Mouse (Mus musculus) liver, postnatal 0 days (tissue): ENCODE measurements around the gene Snw1. TPM values are rescaled to one million over a fixed set of nuclear protein-coding genes. Genes with fewer than 3 reads are reported as not detected.
"Not testable (repeated sequence)": the region's sequence is repeated elsewhere in the genome, so short reads cannot be mapped to it uniquely, and the experiment has no call there.

Source experiments
- ATAC-seq: fragments of 200-750 bp; cut with Nextera tagmentation; 2 replicates; pipeline ENCODE4 v1.8.0; 2017; ENCODE audit warnings: mild to moderate bottlenecking, moderate library complexity
- DNase-seq: peaks from one replicate; pipeline ENCODE4 v3.0.0-alpha.2; 2016
- H3K27ac ChIP-seq: fragments of 300-500 bp; sonication (generic); 2 replicates; pipeline ENCODE4 v1.5.1; 2014; ENCODE audit warnings: antibody characterized with exemption, moderate library complexity, mild to moderate bottlenecking, low read depth
- H3K27me3 ChIP-seq: fragments of 300-500 bp; sonication (generic); 2 replicates; pipeline ENCODE4 v1.6.1; 2014; ENCODE audit warnings: low read length, control low read depth, mixed read lengths; ENCODE audit not compliant: insufficient read depth
- H3K36me3 ChIP-seq: fragments of 300-500 bp; sonication (generic); replicated peaks from 2 replicates; pipeline ENCODE4 v1.6.1; 2014; ENCODE audit warnings: mild to moderate bottlenecking, control low read depth, low read length, moderate library complexity, mixed read lengths; ENCODE audit not compliant: insufficient read depth
- H3K4me1 ChIP-seq: fragments of 300-500 bp; sonication (generic); 2 replicates; pipeline ENCODE4 v1.6.1; 2014; ENCODE audit warnings: antibody characterized with exemption, mild to moderate bottlenecking, control low read depth; ENCODE audit not compliant: insufficient read depth
- H3K4me2 ChIP-seq: fragments of 300-500 bp; sonication (generic); 2 replicates; pipeline ENCODE4 v1.6.1; 2014; ENCODE audit warnings: low read depth, mild to moderate bottlenecking, low read length, moderate library complexity, mixed read lengths
- H3K4me3 ChIP-seq: fragments of 300-500 bp; sonication (generic); 2 replicates; pipeline ENCODE4 v1.5.1; 2014; ENCODE audit warnings: low read depth, low read length
- H3K9ac ChIP-seq: fragments of 300-500 bp; sonication (generic); replicated peaks from 2 replicates; pipeline ENCODE4 v1.6.1; 2014; ENCODE audit warnings: mild to moderate bottlenecking, moderate library complexity
- H3K9me3 ChIP-seq: fragments of 300-500 bp; sonication (generic); 2 replicates; pipeline ENCODE4 v1.6.1; 2016; ENCODE audit warnings: mild to moderate bottlenecking, control low read depth, low read length, mixed read lengths
- CTCF ChIP-seq: sonication (generic); IDR thresholded peaks from 2 replicates; pipeline ENCODE4 v1.5.1; 2016; ENCODE audit warnings: antibody characterized with exemption, low read depth
- EP300 ChIP-seq: IDR thresholded peaks from 2 replicates; pipeline ENCODE4 v1.6.1; 2016; ENCODE audit warnings: antibody characterized with exemption, low read depth, mild to moderate bottlenecking
- WGBS: fragments of 180-500 bp; shearing (Covaris S2); extraction: QIAGEN DNeasy Blood & Tissue Kit; methylation state at CpG from one replicate; pipeline ENCODE4 v1.1.7; 2014; ENCODE audit not compliant: insufficient replicate concordance; 5-methylcytosine and 5-hydroxymethylcytosine counted together
- polyA plus RNA-seq: library from polyadenylated mRNA; unstranded; fragments of >200 nt; fragmentation: Nextera tagmentation; extraction: Ambion mirVana; gene quantifications from 2 replicates; pipeline ENCODE4 v1.2.1, GENCODE M21; 2015

Snw1 gene
- polyA plus RNA-seq = 41.3 and 42.0 TPM in 2 replicates

DNA sequence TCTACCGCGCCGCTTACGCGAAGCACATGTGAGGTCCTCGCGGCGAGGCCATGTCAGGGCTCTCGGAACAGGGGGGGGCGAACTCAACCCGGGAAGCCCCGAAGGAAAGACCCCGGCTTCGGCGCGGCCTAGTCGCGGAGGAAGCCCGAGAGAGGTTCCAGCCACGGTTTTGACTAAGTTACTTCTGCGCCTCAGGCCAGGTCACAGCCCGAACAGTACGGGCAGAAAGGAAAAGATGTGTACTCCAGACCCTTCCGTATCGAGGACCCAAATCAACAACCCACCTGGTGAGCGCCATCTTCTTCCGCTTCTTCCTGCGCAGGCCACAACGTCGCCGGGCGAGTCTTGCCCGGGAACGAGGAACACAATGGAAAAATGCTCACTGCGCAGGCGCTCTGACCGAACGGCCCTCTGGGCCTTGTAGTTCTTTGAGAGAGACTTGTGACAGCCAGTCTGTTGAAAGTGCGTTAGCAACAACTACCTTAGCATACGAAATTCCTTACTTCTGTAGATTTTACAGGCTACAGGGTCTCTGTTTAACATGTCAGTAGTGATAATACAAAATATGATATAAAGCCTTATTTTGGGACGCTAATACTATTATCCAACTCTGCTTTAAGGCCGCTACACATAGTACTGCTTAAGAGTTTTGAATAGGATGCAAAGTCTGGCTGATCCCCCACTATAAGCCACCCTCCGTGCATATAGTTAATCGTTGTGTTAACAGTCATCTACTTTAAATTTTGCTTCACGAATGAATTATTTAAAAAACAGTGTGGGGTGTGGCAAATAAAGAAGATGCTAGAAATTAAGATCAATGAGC, at the start of gene Snw1:
TSS of gene Snw1 (minus strand) at position 311 of the 823 bp plus-strand sequence.
- DNase-seq (peak; percentile 94), ATAC-seq (peak; percentile 97)
- H3K4me3 ChIP-seq = peak within 1 kb of the TSS; percentile 77
- peak within 1 kb of the TSS; percentile 82 for H3K27ac ChIP-seq
- peaks cover 17% of the 10 kb centered on the region for H3K4me1 ChIP-seq
- no peaks in the 10 kb centered on the region for H3K9me3 ChIP-seq
- H3K4me2 ChIP-seq = peak within 1 kb of the TSS; percentile 78
- peaks cover 9% of the 10 kb centered on the region for H3K36me3 ChIP-seq
- H3K27me3 ChIP-seq = no peaks in the 10 kb centered on the region
- TF ChIP-seq EP300 (peak; percentile 59; the same call in 1 of the 2 replicates), CTCF (no peak)
- 3% methylated on average over 44 of the region's 45 CpGs for WGBS
- peak within 1 kb of the TSS; percentile 93 for H3K9ac ChIP-seq

GRCm38 (mm10) chr12:87519616-87520015, 47.5 kb upstream of the Snw1 start:
- not testable (repeated sequence) for DNase-seq, H3K27ac ChIP-seq, H3K9ac ChIP-seq, H3K4me2 ChIP-seq, H3K4me1 ChIP-seq, H3K4me3 ChIP-seq, H3K36me3 ChIP-seq, H3K27me3 ChIP-seq, H3K9me3 ChIP-seq, ATAC-seq
- WGBS = 64% methylated on average over 3 of the region's 3 CpGs

GRCm38 (mm10) chr12:87514016-87514415, 41.9 kb upstream of the Snw1 start, which contains the start of gene Gm8300:
Gene Gm8300 (plus strand): TSS chr12:87514316.
- not testable (repeated sequence) for DNase-seq, H3K27ac ChIP-seq, H3K36me3 ChIP-seq, H3K9me3 ChIP-seq, H3K4me2 ChIP-seq, H3K9ac ChIP-seq, H3K27me3 ChIP-seq, H3K4me3 ChIP-seq, H3K4me1 ChIP-seq, ATAC-seq
- 73% methylated on average over 4 of the region's 4 CpGs for WGBS

DNA sequence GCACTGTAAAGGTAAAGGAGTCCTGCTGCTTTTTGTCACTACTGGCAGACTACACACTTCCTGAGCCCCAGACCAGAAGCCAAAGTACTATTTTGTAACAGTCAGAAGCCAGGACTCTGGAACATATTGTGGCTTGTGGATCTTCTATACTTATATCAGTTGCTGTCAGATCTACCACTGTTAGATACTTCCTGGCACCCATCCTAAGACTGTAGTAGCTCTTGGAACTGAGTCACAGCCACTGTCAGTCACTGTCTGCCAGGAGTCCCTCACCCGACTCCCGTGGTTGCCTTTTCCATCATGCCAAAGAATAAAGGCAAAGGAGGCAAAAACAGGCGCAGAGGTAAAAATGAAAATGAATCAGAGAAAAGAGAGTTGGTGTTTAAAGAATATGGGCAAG, 22.3 kb upstream of the Snw1 start, which contains the start of gene Gm5788:
TSS of gene Gm5788 (plus strand) at position 301 of the 400 bp plus-strand sequence.
- H3K9ac ChIP-seq, ATAC-seq, H3K4me2 ChIP-seq, H3K27me3 ChIP-seq, H3K9me3 ChIP-seq, H3K4me1 ChIP-seq, H3K27ac ChIP-seq, H3K4me3 ChIP-seq, H3K36me3 ChIP-seq, DNase-seq: not testable (repeated sequence)
- WGBS = 73% methylated on average over 2 of the region's 3 CpGs

DNA sequence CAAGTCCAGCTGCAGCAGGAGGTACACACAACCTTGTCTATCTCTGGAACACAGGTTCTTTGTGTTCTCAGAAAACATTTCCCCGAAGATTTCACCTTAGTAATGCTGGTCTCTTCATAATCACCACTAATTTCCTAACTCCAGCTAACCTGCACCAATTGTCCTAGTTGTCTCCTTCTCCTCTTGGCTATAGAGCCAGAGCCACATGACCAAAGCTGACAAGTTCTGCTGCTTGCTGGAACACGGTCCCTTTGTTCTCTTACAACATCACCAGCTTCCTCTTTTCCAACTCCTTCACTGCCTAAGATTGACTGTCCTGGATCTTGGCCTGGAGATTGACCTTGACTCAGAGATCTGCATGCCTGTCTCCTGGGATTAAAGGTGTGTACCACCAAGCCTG, 16.6 kb upstream of the Snw1 start:
- not testable (repeated sequence) for ATAC-seq, H3K36me3 ChIP-seq, H3K9me3 ChIP-seq, DNase-seq, H3K4me2 ChIP-seq, H3K4me3 ChIP-seq, H3K4me1 ChIP-seq, H3K9ac ChIP-seq, H3K27ac ChIP-seq, H3K27me3 ChIP-seq
- 26% methylated on average over 2 of the region's 2 CpGs for WGBS

- not testable (repeated sequence) for H3K27me3 ChIP-seq, H3K9ac ChIP-seq, H3K4me1 ChIP-seq, H3K4me3 ChIP-seq, H3K9me3 ChIP-seq, ATAC-seq, H3K27ac ChIP-seq, H3K4me2 ChIP-seq, H3K36me3 ChIP-seq, DNase-seq
- 77% methylated on average over 5 of the region's 5 CpGs for WGBS
These were observed 10.4 kb upstream of the Snw1 start for GRCm38 (mm10) chr12:87482482-87482881.

- H3K4me1 ChIP-seq = peaks cover 15% of the 10 kb centered on the region
- DNase-seq (no peak), ATAC-seq (no peak)
- H3K4me2 ChIP-seq = no peak overlapping the region
- no peaks in the 10 kb centered on the region for H3K27me3 ChIP-seq
- H3K27ac ChIP-seq = no peak overlapping the region
- TF ChIP-seq EP300 (no peak), CTCF (no peak)
- H3K4me3 ChIP-seq = no peak overlapping the region
- H3K36me3 ChIP-seq = no peaks in the 10 kb centered on the region
- 66% methylated on average over 3 of the region's 3 CpGs for WGBS
- H3K9ac ChIP-seq = no peak overlapping the region
- no peaks in the 10 kb centered on the region for H3K9me3 ChIP-seq
These were observed 2.7 kb upstream of the Snw1 start for GRCm38 (mm10) chr12:87474756-87475155.
